Mouse (Mus musculus): ENCODE measurements around the gene Gm7735. TPM values are rescaled to one million over a fixed set of nuclear protein-coding genes. Genes with fewer than 3 reads are reported as not detected.
"Not testable (repeated sequence)": the region's sequence is repeated elsewhere in the genome, so short reads cannot be mapped to it uniquely, and the experiment has no call there.

The Gm7735 gene
- not detected in 2 replicates for polyA plus RNA-seq (2015; fragmentation: Nextera tagmentation; extraction: Ambion mirVana)

DNA sequence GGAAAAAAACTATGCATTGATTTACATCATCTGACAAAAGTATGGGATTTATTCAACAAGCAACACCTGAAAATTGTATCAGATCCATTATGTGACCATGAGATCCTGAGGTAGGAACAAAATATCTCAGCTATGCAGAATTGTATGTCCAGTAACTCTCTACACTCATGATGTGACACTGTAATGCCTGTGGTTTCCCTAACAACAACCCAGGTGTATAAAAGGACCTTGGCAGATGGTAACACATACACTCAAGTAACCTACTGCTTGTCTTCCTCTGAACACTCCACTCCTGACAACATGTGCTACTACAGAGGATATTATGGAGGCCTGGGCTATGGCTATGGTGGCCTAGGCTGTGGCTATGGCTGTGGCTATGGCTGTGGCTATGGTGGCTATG lies at the start of gene Gm7735:
Gene Gm7735 (plus strand): TSS at position 301 of the 400 bp plus-strand sequence.
- H3K36me3 ChIP-seq (ENCODE audit: insufficient read depth, low read length); H3K27me3 ChIP-seq (ENCODE audit: insufficient read depth, low read length); H3K4me2 ChIP-seq (replicated peaks; ENCODE audit: low read depth, low read length); H3K4me3 ChIP-seq (ENCODE audit: low read length); H3K4me1 ChIP-seq (ENCODE audit: insufficient read depth, low read length); H3K9ac ChIP-seq (replicated peaks; ENCODE audit: low read length); H3K9me3 ChIP-seq (ENCODE audit: low read length); H3K27ac ChIP-seq (ENCODE audit: low read length); ATAC-seq (ENCODE audit: low FRiP score, low TSS enrichment): not testable (repeated sequence)

DNA sequence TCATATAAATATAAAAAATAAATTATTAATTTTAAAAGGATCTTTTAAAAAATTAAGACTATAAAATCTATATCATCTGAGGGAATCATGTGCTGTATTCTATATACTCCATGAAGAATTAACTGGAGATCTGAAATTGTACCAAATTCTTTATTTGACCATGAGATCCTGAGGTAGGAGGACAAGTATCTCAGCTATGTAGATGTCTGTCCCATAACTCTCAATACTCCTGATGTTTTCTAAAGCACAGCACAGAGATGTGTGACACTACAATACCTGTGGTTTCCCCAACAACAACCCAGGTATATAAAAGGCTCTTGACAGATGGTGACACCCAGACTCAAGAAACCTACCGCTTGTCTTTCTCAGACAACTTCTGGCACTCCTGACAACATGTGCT lies 28.7 kb upstream of the Gm7735 start, which contains the start of gene Gm6358:
Gene Gm6358 (plus strand): TSS at position 301 of the 400 bp plus-strand sequence.
- H3K4me1 ChIP-seq (ENCODE audit: insufficient read depth, low read length), result no peaks in the 10 kb centered on the region
- 97% methylated on average over 1 of the region's 1 CpGs for whole genome bisulfite sequencing
- H3K36me3 ChIP-seq (ENCODE audit: insufficient read depth, low read length), result no peaks in the 10 kb centered on the region
- no peak within 1 kb of the TSS for H3K27ac ChIP-seq (ENCODE audit: low read length)
- H3K4me2 ChIP-seq (replicated peaks; ENCODE audit: low read depth, low read length), result no peak within 1 kb of the TSS
- H3K27me3 ChIP-seq (ENCODE audit: insufficient read depth, low read length), result no peaks in the 10 kb centered on the region
- no peak within 1 kb of the TSS for H3K9ac ChIP-seq (replicated peaks; ENCODE audit: low read length)
- H3K9me3 ChIP-seq (ENCODE audit: low read length), result no peaks in the 10 kb centered on the region
- H3K4me3 ChIP-seq (ENCODE audit: low read length), result no peak within 1 kb of the TSS
- ATAC-seq (ENCODE audit: low FRiP score, low TSS enrichment), result no peak

- Histone ChIP-seq H3K27me3 (ENCODE audit: insufficient read depth, low read length) (no peaks in the 10 kb centered on the region), H3K9ac (replicated peaks; ENCODE audit: low read length) (no peak within 1 kb of the TSS), H3K27ac (ENCODE audit: low read length) (no peak within 1 kb of the TSS), H3K4me3 (ENCODE audit: low read length) (no peak within 1 kb of the TSS), H3K4me1 (ENCODE audit: insufficient read depth, low read length) (no peaks in the 10 kb centered on the region), H3K4me2 (replicated peaks; ENCODE audit: low read depth, low read length) (no peak within 1 kb of the TSS), H3K9me3 (ENCODE audit: low read length) (0 out of 2 replicates have a peak, but pooled peaks cover 7% of the 10 kb centered on the region), H3K36me3 (ENCODE audit: insufficient read depth, low read length) (no peaks in the 10 kb centered on the region)
- WGBS, result 100% methylated on average over 1 of the region's 1 CpGs
- no peak for ATAC-seq (ENCODE audit: low FRiP score, low TSS enrichment)
Measured at GRCm38 (mm10) chr16:89150786-89151185, 18.5 kb upstream of the Gm7735 start, which contains the start of gene Gm10061. Gene Gm10061, plus strand, starts transcription at chr16:89151086.

DNA sequence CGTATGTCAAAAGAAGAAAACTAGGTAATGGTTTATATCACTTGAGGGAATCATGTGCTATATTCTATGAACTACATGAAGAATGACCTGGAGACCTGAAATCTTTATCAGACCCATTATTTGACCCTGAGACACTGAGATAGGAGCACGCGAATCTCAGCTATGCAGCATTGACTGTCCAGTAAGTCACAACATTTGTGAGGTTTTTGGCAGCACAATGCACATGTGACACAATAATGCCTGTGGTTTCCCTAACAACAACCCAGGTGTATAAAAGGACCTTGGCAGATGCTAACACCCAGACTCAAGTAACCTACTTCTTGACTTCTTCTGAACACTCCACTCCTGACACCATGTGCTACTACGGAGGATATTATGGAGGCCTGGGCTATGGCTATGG lies 11.6 kb upstream of the Gm7735 start, which contains the start of gene Gm9789:
Gene Gm9789 (plus strand): TSS at position 301 of the 400 bp plus-strand sequence.
- Histone ChIP-seq H3K9me3 (ENCODE audit: low read length) (no peaks in the 10 kb centered on the region), H3K27ac (ENCODE audit: low read length) (no peak within 1 kb of the TSS), H3K4me2 (replicated peaks; ENCODE audit: low read depth, low read length) (no peak within 1 kb of the TSS), H3K36me3 (ENCODE audit: insufficient read depth, low read length) (no peaks in the 10 kb centered on the region), H3K9ac (replicated peaks; ENCODE audit: low read length) (no peak within 1 kb of the TSS), H3K4me3 (ENCODE audit: low read length) (no peak within 1 kb of the TSS), H3K4me1 (ENCODE audit: insufficient read depth, low read length) (no peaks in the 10 kb centered on the region), H3K27me3 (ENCODE audit: insufficient read depth, low read length) (no peaks in the 10 kb centered on the region)
- 78% methylated on average over 4 of the region's 4 CpGs for WGBS
- ATAC-seq (ENCODE audit: low FRiP score, low TSS enrichment), result no peak

- ATAC-seq (ENCODE audit: low FRiP score, low TSS enrichment), result no peak
- Histone ChIP-seq H3K27me3 (ENCODE audit: insufficient read depth, low read length) (no peaks in the 10 kb centered on the region), H3K9ac (replicated peaks; ENCODE audit: low read length) (no peak within 1 kb of the TSS), H3K4me2 (replicated peaks; ENCODE audit: low read depth, low read length) (no peak within 1 kb of the TSS), H3K4me1 (ENCODE audit: insufficient read depth, low read length) (no peaks in the 10 kb centered on the region), H3K9me3 (ENCODE audit: low read length) (no peaks in the 10 kb centered on the region), H3K36me3 (ENCODE audit: insufficient read depth, low read length) (no peaks in the 10 kb centered on the region), H3K27ac (ENCODE audit: low read length) (no peak within 1 kb of the TSS), H3K4me3 (ENCODE audit: low read length) (no peak within 1 kb of the TSS)
- WGBS, result 83% methylated on average over 2 of the region's 2 CpGs
Measured at GRCm38 (mm10) chr16:89174435-89174834, 5.1 kb downstream of the Gm7735 start, which contains the start of gene 1110057P08Rik. Gene 1110057P08Rik, plus strand, starts transcription at chr16:89174735.

DNA sequence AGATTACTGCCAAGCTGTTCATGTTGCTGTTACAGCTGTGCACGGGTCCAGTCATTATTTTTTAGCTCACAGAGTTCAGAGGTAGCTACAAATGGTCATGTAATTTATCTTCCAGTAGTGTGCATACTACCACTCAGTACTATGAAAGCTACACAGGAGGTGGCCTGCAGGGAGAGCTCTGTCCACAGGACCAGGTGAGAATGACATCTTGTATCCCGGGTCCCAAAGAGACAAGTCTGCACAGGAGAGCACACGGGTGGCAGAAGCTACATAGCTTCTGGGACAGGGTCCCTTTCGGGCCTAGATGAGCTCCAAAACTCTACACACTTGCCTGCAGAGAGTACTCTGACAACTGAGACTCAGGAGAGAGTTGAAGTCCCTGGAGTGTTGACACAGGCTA lies 19.3 kb downstream of the Gm7735 start:
- Histone ChIP-seq H3K4me2 (replicated peaks; ENCODE audit: low read depth, low read length) (no peak overlapping the region), H3K4me3 (ENCODE audit: low read length) (no peak overlapping the region), H3K9ac (replicated peaks; ENCODE audit: low read length) (no peak overlapping the region), H3K27me3 (ENCODE audit: insufficient read depth, low read length) (no peaks in the 10 kb centered on the region), H3K4me1 (ENCODE audit: insufficient read depth, low read length) (no peaks in the 10 kb centered on the region), H3K27ac (ENCODE audit: low read length) (no peak overlapping the region), H3K9me3 (ENCODE audit: low read length) (no peaks in the 10 kb centered on the region), H3K36me3 (ENCODE audit: insufficient read depth, low read length) (no peaks in the 10 kb centered on the region)
- WGBS, result 78% methylated on average over 4 of the region's 4 CpGs
- ATAC-seq (ENCODE audit: low FRiP score, low TSS enrichment), result no peak

DNA sequence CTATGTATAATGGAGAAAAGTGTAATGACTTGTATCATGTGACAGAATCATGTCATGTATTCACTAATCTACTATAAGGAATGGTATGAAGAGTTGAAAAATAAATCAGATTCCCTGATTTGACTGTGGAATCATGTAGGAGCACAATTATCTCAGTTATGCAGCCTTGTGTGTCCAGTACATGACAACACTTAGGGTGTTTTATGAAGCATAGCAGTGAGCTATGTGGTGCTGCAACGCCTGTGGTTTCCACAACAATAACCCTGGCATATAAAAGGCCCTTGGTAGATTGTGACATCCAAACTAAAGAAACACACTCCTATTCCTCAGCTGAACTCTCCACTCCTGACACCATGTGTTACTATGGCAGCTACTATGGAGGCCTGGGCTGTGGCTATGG lies 36.3 kb downstream of the Gm7735 start, which contains the start of gene Krtap20-2:
Gene Krtap20-2 (plus strand): TSS at position 301 of the 400 bp plus-strand sequence.
- no peaks in the 10 kb centered on the region for H3K36me3 ChIP-seq (ENCODE audit: insufficient read depth, low read length)
- H3K4me2 ChIP-seq (replicated peaks; ENCODE audit: low read depth, low read length), result no peak within 1 kb of the TSS
- H3K27ac ChIP-seq (ENCODE audit: low read length), result no peak within 1 kb of the TSS
- no peaks in the 10 kb centered on the region for H3K9me3 ChIP-seq (ENCODE audit: low read length)
- no peaks in the 10 kb centered on the region for H3K27me3 ChIP-seq (ENCODE audit: insufficient read depth, low read length)
- no peak within 1 kb of the TSS for H3K4me3 ChIP-seq (ENCODE audit: low read length)
- no peak for ATAC-seq (ENCODE audit: low FRiP score, low TSS enrichment)
- 26% methylated on average over 1 of the region's 1 CpGs for WGBS
- H3K9ac ChIP-seq (replicated peaks; ENCODE audit: low read length), result no peak within 1 kb of the TSS
- no peaks in the 10 kb centered on the region for H3K4me1 ChIP-seq (ENCODE audit: insufficient read depth, low read length)

Other genes with a start within 250 kb of the Gm7735 start
- gene Krtap19-9b, start 237.2 kb upstream of the Gm7735 start, polyA plus RNA-seq (2015; fragmentation: Nextera tagmentation; extraction: Ambion mirVana), result not detected in 2 replicates
- not detected in 2 replicates for gene Krtap16-3, start 206.6 kb upstream of the Gm7735 start, polyA plus RNA-seq (2015; fragmentation: Nextera tagmentation; extraction: Ambion mirVana)
- not detected in 2 replicates for gene Krtap22-2, start 158.7 kb upstream of the Gm7735 start, polyA plus RNA-seq (2015; fragmentation: Nextera tagmentation; extraction: Ambion mirVana)
- gene Gm10229, start 154.2 kb upstream of the Gm7735 start, polyA plus RNA-seq (2015; fragmentation: Nextera tagmentation; extraction: Ambion mirVana), result not detected in 2 replicates
- gene Krtap6-1, start 137.8 kb upstream of the Gm7735 start, polyA plus RNA-seq (2015; fragmentation: Nextera tagmentation; extraction: Ambion mirVana), result not detected in 2 replicates
- gene Gm10228, start 128.0 kb upstream of the Gm7735 start, polyA plus RNA-seq (2015; fragmentation: Nextera tagmentation; extraction: Ambion mirVana), result not detected in 2 replicates
- gene Krtap6-5, start 121.6 kb upstream of the Gm7735 start, polyA plus RNA-seq (2015; fragmentation: Nextera tagmentation; extraction: Ambion mirVana), result not detected in 2 replicates
- not detected in 2 replicates for gene 1110025L11Rik, start 105.5 kb upstream of the Gm7735 start, polyA plus RNA-seq (2015; fragmentation: Nextera tagmentation; extraction: Ambion mirVana)
- gene Krtap6-3, start 85.5 kb upstream of the Gm7735 start, polyA plus RNA-seq (2015; fragmentation: Nextera tagmentation; extraction: Ambion mirVana), result not detected in 2 replicates
- gene Gm6358, start 28.6 kb upstream of the Gm7735 start, polyA plus RNA-seq (2015; fragmentation: Nextera tagmentation; extraction: Ambion mirVana), result not detected in 2 replicates
- gene Gm10061, start 18.4 kb upstream of the Gm7735 start, polyA plus RNA-seq (2015; fragmentation: Nextera tagmentation; extraction: Ambion mirVana), result not detected in 2 replicates
- gene Gm9789, start 11.5 kb upstream of the Gm7735 start, polyA plus RNA-seq (2015; fragmentation: Nextera tagmentation; extraction: Ambion mirVana), result not detected in 2 replicates
- gene 1110057P08Rik, start 5.2 kb downstream of the Gm7735 start, polyA plus RNA-seq (2015; fragmentation: Nextera tagmentation; extraction: Ambion mirVana), result not detected in 2 replicates
- not detected in 2 replicates for gene Krtap20-2, start 36.4 kb downstream of the Gm7735 start, polyA plus RNA-seq (2015; fragmentation: Nextera tagmentation; extraction: Ambion mirVana)
- not detected in 2 replicates for gene Krtap21-1, start 234.4 kb downstream of the Gm7735 start, polyA plus RNA-seq (2015; fragmentation: Nextera tagmentation; extraction: Ambion mirVana)